Mouse (Mus musculus) heart, embryonic 10.5 days (tissue): ENCODE data around the gene Pdp2. TPM values are rescaled to one million over a fixed set of nuclear protein-coding genes. Genes with fewer than 3 reads are reported as not detected.
A peak's percentile ranks its signal among the peaks of the same experiment; 100 is the strongest.

ENCODE experiments used
- DNase-seq: peaks from one replicate; pipeline ENCODE4 v3.0.0-alpha.2; 2017; ENCODE audit warnings: low spot score
- H3K27ac ChIP-seq: fragments of 300-500 bp; sonication (generic); 2 replicates; pipeline ENCODE4 v1.5.1; 2016; ENCODE audit warnings: mild to moderate bottlenecking
- H3K27me3 ChIP-seq: fragments of 300-500 bp; sonication (generic); 2 replicates; pipeline ENCODE4 v1.6.1; 2016; ENCODE audit warnings: mild to moderate bottlenecking; ENCODE audit not compliant: poor library complexity, insufficient read depth, severe bottlenecking
- H3K36me3 ChIP-seq: fragments of 300-500 bp; sonication (generic); 2 replicates; pipeline ENCODE4 v1.6.1; 2016; ENCODE audit warnings: mild to moderate bottlenecking, moderate library complexity
- H3K4me1 ChIP-seq: fragments of 300-500 bp; sonication (generic); 2 replicates; pipeline ENCODE4 v1.6.1; 2016; ENCODE audit warnings: mild to moderate bottlenecking
- H3K4me3 ChIP-seq: fragments of 300-500 bp; sonication (generic); 2 replicates; pipeline ENCODE4 v1.5.1; 2016; ENCODE audit warnings: mild to moderate bottlenecking, moderate library complexity
- H3K9me3 ChIP-seq: fragments of 300-500 bp; sonication (generic); 2 replicates; pipeline ENCODE4 v1.6.1; 2016; ENCODE audit warnings: mild to moderate bottlenecking, moderate library complexity
- WGBS: fragments of 180-500 bp; shearing (Covaris S2); methylation state at CpG from one replicate; pipeline ENCODE4 v1.1.7; 2016; 5-methylcytosine and 5-hydroxymethylcytosine counted together
- polyA plus RNA-seq: library from polyadenylated mRNA; unstranded; fragments of >200 nt; fragmentation: Nextera tagmentation; extraction: Ambion mirVana; gene quantifications from 2 replicates; pipeline ENCODE4 v1.2.1, GENCODE M21; 2016

Pdp2 gene
- 10.9 and 11.0 TPM in 2 replicates for polyA plus RNA-seq

DNA sequence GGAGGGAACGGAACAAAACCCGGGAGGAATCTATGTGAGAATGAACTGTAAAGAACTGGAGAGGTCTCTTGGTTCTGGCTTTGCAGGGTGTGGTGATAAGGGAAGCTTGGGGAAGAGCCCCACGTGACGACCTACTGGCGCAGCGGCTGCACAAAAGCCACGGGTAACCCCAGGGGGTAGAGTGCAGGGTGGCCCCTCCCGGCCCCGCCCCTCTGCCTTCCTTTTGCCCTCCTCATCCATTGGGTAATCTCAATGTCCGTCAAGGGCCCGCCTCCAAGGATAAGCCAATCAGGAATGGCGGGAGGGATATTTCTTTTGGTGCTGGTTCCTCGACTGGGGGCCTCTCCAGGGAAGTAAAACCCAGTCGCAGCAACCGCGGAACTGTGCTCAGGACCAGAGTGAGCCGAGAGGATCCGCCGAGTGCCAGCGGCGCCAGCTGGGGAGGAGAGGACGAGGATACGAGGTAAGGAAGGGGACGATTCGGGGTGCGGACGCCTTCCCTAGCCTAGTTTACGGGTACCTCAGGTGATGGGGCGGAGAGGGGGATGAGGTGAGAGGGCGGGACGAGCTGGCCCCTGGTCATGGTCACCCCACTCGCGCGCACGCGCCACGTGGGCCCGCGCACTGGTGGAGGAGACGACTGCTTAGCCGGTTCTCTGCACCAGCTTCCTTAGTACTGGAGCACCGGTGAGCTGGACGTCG is at the start of gene Pdp2:
Gene Pdp2 (plus strand): TSS at position 319 of the 702 bp plus-strand sequence.
- under 1% methylated on average over 44 of the region's 44 CpGs for WGBS
- Histone ChIP-seq H3K4me3 (peak within 1 kb of the TSS; percentile 75), H3K4me1 (peaks cover 14% of the 10 kb centered on the region), H3K9me3 (no peaks in the 10 kb centered on the region), H3K27ac (peak within 1 kb of the TSS; percentile 81), H3K36me3 (peaks cover 26% of the 10 kb centered on the region), H3K27me3 (no peaks in the 10 kb centered on the region)
- DNase-seq: peak; percentile 97

DNA sequence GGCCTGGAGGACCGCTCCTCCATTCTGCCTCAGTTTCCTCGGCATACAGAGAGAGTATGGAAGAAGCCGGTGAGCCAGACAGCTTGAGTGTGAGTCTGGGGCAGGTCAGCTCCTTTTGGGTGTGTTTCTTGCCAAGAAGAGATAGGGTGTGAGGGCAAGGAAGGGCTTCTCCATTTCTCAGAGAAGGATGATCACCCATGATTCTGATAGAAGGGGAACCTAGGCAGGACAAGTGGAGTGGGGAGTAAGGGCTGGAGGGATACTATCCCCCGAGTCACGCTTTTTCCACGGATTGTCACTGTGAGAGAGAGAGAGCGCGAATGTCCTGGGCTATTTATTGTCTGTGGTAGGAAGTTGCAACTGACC is 49.8 kb upstream of the Pdp2 start:
- H3K36me3 ChIP-seq: no peaks in the 10 kb centered on the region
- peaks cover 22% of the 10 kb centered on the region for H3K4me1 ChIP-seq
- WGBS: 17% methylated on average over 8 of the region's 8 CpGs
- peaks cover 78% of the 10 kb centered on the region for H3K27me3 ChIP-seq
- no peak overlapping the region for H3K27ac ChIP-seq
- no peaks in the 10 kb centered on the region for H3K9me3 ChIP-seq
- no peak for DNase-seq
- H3K4me3 ChIP-seq: peak overlapping the region; percentile 65

DNA sequence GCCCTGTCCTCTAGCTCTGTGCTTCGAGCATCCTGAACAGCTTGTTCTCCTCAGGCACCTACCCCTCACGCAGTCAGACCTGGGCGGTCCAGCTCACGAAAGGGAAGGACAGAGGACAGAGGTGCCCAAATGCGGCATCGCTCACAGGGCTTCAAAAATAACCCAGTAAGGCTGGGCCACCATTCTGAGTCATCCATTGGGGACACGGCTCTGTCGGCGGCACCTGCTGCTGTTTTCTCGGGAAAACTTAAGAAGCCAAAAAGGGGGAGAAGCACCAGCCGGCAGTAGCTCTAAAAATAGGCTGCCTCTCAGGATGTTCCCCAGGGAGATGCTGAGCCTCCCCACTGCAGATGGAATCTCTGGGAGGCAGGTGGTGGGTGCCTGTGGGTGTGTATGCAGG is 49.1 kb upstream of the Pdp2 start:
- H3K4me1 ChIP-seq: peaks cover 22% of the 10 kb centered on the region
- H3K36me3 ChIP-seq: no peaks in the 10 kb centered on the region
- WGBS: 13% methylated on average over 11 of the region's 11 CpGs
- DNase-seq: no peak
- peaks cover 75% of the 10 kb centered on the region for H3K27me3 ChIP-seq
- no peaks in the 10 kb centered on the region for H3K9me3 ChIP-seq
- H3K27ac ChIP-seq: no peak overlapping the region
- H3K4me3 ChIP-seq: peak overlapping the region; percentile 65; the same call in 1 of the 2 replicates

DNA sequence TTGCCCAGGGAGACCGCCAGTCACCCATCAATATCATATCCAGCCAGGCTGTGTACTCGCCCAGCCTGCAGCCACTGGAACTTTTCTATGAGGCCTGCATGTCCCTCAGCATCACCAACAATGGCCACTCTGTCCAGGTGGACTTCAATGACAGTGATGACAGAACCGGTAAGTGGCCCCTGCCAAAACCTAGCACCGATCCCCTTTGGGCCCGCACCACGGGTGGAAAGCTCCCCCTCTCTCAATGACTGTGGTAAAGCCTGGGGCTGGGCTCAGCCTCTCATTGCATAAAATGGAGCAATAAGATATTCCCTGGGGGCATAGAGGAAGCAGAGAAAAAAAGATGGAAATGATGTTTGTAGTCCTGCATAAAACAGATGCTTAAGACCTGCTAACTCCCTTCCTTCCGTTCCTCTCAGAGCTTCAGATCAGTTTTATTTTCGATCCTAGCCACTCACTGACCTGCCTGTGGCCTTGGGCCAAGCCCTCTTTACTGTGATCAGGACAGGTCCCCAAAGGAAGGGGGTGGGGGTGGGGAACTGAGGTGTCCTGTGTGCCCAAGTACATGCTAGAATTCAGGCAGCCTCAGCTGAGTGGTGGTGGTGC is 47.7 kb upstream of the Pdp2 start:
- no peaks in the 10 kb centered on the region for H3K36me3 ChIP-seq
- peaks cover 22% of the 10 kb centered on the region for H3K4me1 ChIP-seq
- no peak overlapping the region for H3K27ac ChIP-seq
- WGBS: 83% methylated on average over 8 of the region's 8 CpGs
- H3K9me3 ChIP-seq: no peaks in the 10 kb centered on the region
- DNase-seq: no peak
- H3K27me3 ChIP-seq: peaks cover 61% of the 10 kb centered on the region
- no peak overlapping the region for H3K4me3 ChIP-seq

DNA sequence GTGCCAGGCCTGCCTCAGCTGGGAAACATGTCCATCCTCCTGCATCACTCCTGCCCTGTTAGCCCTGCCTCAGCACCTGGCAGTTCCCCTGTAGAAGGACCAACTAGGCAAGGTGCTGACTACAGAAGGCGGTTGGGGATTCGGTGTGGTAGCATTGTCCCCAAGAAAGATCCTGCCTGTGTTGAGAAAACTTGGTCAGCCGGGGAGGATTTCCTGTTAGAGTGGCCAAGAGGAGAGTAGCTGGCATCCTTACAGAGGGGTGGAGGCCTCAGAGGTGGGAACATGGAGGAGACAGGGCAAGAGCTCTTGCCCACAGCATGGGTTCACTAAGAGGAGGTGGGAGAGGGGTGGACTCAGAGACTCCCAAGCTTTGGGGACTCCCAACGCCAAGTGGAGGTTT is 36.1 kb upstream of the Pdp2 start:
- Histone ChIP-seq H3K4me1 (peaks cover 5% of the 10 kb centered on the region; the same call in 1 of the 2 replicates), H3K9me3 (no peaks in the 10 kb centered on the region), H3K36me3 (no peaks in the 10 kb centered on the region), H3K4me3 (no peak overlapping the region), H3K27me3 (peaks cover 15% of the 10 kb centered on the region; the same call in 1 of the 2 replicates), H3K27ac (no peak overlapping the region)
- DNase-seq: no peak
- WGBS: 79% methylated on average over 4 of the region's 4 CpGs

DNA sequence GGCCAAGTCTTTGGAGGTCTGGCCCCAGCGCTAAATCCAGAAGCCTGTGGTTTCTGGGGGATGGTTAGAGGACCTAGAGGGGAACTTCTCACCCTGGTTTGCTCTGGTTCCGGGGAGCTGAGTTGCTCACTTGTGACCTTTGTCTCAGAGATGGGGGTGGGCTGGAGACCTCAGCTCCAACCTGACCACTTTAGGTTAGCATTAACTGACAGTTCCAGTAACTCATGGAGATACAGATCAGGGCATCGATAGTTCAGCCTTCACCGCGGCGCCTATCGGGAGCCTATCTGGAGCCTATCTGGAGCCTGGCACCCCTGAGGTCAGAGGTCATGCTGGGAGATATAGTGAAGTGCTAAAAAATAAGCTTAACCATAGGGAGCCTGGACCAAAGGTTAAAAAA is 34.0 kb upstream of the Pdp2 start:
- 39% methylated on average over 7 of the region's 7 CpGs for WGBS
- Histone ChIP-seq H3K27me3 (peaks cover 15% of the 10 kb centered on the region; the same call in 1 of the 2 replicates), H3K36me3 (no peaks in the 10 kb centered on the region), H3K27ac (no peak overlapping the region), H3K4me3 (no peak overlapping the region), H3K4me1 (no peaks in the 10 kb centered on the region), H3K9me3 (no peaks in the 10 kb centered on the region)
- DNase-seq: no peak

DNA sequence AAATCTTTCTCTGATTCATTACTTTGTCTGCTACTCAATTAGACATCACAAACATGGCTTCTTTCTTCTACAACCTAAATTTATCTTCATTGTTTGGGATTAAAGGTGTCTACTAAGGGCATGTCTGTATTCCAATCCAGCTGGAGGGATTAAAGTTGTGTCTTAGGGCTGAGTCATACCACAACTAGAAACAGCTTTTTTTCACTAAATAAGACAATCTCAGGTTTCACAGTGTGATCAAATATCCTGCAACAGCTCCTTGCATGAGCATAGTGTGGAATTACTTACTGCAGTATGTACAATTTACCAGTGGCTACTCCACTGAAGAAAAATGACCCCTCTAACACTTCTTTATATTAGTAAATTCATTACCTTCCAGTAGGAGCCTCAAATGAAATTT is 30.5 kb upstream of the Pdp2 start:
- Histone ChIP-seq H3K4me3 (no peak overlapping the region), H3K36me3 (no peaks in the 10 kb centered on the region), H3K4me1 (peaks cover 8% of the 10 kb centered on the region), H3K9me3 (no peaks in the 10 kb centered on the region), H3K27me3 (peaks cover 9% of the 10 kb centered on the region; the same call in 1 of the 2 replicates), H3K27ac (no peak overlapping the region)
- no peak for DNase-seq

DNA sequence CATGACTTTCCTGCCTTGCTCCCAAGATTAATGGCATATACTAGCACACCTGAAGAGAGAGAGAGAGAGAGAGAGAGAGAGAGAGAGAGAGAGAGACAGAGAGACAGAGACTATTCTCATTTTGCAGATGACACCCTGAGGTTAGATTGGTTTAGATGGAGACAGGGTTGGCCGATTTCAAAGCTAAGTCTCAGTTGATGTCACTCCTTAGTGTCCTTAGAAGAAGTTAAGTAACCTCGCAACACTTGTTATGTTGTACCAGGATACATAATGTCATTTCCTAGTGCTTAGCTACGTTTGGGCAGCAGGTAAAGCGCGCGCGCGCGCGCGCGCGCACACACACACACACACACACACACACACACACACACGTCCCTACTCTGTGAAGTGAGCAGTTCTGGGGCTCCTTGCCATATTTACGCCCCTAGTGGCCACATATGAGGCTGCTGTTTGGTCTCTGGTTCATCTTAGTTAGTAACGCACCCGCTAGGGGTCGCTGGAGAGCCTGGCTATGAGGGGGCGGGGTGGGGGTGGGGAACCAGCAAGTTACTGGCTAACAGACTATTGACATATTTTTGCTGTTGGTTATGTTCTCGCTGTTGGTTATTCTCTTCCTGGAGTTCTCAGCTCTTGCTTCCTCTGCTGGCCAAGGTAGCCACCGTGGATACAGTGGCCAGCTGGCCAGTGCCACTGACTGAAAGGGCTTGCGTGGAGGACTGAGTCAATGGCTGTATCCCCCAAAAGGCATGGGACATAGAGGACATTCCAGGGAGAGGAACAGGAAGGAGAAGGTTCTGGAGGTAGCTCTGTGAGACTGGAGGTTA is 26.4 kb upstream of the Pdp2 start:
- peak; percentile 92 for DNase-seq
- Histone ChIP-seq H3K27ac (no peak overlapping the region), H3K27me3 (no peaks in the 10 kb centered on the region), H3K4me1 (peaks cover 12% of the 10 kb centered on the region), H3K4me3 (peak overlapping the region; percentile 27; the same call in 1 of the 2 replicates), H3K9me3 (no peaks in the 10 kb centered on the region), H3K36me3 (no peaks in the 10 kb centered on the region)
- WGBS: 18% methylated on average over 22 of the region's 22 CpGs

DNA sequence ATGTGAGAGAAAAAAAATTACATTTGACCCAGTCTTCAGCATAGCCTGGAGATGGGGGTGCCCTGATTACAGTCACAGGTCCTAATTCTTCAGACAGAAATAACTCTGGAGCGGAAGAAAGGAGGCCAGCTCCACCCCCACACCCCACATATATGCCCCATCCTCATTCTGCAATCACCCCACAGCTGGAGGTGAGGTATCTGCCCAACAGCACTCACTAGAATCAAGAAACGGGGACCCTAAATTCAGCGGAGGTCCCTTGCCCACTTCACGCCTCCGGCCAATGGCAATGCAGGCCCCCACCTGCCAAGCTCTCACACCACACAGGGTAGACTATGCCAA is 25.8 kb upstream of the Pdp2 start:
- WGBS: 92% methylated on average over 5 of the region's 5 CpGs
- Histone ChIP-seq H3K4me3 (no peak overlapping the region), H3K27me3 (no peaks in the 10 kb centered on the region), H3K36me3 (no peaks in the 10 kb centered on the region), H3K4me1 (peaks cover 12% of the 10 kb centered on the region), H3K9me3 (no peaks in the 10 kb centered on the region), H3K27ac (no peak overlapping the region)
- no peak for DNase-seq

DNA sequence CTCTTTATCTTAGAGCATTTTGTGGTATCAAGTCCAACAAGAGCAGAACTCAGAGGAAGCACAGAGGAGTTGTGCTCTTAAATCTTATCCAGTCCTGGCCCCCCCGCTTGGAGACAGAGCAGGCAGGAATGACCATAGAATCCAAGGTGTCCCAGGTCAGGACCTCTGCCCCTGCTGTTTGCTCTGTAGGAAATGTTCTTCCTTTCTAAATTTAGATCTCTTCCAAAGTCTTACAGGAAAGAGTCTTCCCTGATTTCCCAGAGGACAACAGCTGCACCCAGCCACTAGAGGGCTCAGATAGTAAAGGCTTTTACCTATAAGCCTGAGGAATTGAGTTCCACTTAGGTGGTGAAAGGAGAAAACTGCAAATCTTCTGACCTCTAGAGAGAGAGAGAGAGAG is 21.7 kb upstream of the Pdp2 start:
- Histone ChIP-seq H3K27me3 (no peaks in the 10 kb centered on the region), H3K27ac (no peak overlapping the region), H3K36me3 (no peaks in the 10 kb centered on the region), H3K9me3 (no peaks in the 10 kb centered on the region), H3K4me1 (peaks cover 15% of the 10 kb centered on the region), H3K4me3 (no peak overlapping the region)
- no peak for DNase-seq
- 18% methylated on average over 1 of the region's 1 CpGs for WGBS

DNA sequence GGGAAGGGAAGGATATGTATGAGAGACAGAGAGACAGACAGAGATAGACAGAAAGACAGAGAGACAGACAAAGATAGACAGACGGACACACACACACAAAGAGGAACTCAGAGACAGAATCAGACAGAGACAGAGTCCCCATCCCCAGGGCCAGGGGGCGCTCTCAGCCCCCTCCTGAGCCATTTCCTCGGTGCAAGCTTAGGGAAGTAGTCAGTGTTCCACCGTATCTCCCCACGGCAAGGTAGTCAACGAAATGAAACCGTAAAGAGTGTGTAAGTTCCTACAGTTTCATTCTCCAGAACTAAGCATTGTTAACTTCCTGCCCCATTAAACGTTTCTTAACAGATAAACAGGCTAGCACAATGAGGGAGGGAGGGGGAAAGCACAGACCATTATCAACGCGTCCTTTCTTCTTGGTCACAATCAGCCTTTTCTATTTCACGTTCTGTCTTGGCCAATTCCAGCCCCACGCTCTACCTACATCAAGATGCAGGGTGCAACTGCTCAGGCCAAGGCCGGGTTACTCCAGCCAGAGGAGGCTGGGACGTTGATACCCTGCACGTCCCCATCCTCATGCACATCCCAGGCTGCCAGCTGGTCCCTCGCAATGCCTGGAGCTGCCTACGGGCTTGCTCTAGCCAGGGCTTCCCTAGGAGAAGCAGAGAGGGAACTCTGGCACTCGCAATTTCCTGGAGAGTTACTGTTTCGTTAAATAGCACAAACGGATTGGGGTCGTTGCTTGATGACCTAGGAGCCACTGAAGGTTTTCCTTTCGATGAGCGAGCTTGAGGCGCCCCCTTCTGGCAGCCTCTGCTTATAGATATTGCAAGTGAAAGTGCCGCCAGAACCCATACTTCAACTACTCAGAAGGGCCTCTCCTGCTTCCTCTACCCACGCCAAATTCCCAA is 20.6 kb upstream of the Pdp2 start:
- H3K9me3 ChIP-seq: no peaks in the 10 kb centered on the region
- peak overlapping the region; percentile 65 for H3K4me3 ChIP-seq
- 5% methylated on average over 26 of the region's 26 CpGs for whole genome bisulfite sequencing
- no peaks in the 10 kb centered on the region for H3K36me3 ChIP-seq
- peaks cover 8% of the 10 kb centered on the region for H3K4me1 ChIP-seq
- no peaks in the 10 kb centered on the region for H3K27me3 ChIP-seq
- peak overlapping the region; percentile 64; the same call in 1 of the 2 replicates for H3K27ac ChIP-seq
- DNase-seq: peak; percentile 90

DNA sequence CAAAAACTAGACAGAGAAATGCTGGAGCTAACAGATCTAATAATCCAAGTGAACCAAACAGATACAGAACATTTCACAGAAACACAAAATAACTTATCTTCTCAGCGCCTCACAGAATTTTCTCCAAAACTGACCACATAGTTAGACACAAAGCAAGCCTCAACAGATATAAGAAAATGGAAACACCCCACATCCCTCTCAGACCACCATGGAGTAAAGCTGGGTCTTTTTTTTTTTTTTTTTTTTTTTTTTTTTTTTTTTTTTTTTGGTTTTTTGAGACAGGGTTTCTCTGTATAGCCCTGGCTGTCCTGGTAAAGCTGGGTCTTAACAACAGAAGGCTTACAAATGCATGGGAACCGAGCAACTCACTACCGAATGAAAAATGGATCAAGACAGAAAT is 14.4 kb upstream of the Pdp2 start:
- Histone ChIP-seq H3K27me3 (no peaks in the 10 kb centered on the region), H3K4me3 (no peak overlapping the region), H3K36me3 (no peaks in the 10 kb centered on the region), H3K27ac (no peak overlapping the region), H3K4me1 (no peaks in the 10 kb centered on the region), H3K9me3 (no peaks in the 10 kb centered on the region)
- no peak for DNase-seq
- 86% methylated on average over 3 of the region's 3 CpGs for WGBS
